26 mouse cellular contexts compared by ENCODE assay signal in the genomic region with DNA sequence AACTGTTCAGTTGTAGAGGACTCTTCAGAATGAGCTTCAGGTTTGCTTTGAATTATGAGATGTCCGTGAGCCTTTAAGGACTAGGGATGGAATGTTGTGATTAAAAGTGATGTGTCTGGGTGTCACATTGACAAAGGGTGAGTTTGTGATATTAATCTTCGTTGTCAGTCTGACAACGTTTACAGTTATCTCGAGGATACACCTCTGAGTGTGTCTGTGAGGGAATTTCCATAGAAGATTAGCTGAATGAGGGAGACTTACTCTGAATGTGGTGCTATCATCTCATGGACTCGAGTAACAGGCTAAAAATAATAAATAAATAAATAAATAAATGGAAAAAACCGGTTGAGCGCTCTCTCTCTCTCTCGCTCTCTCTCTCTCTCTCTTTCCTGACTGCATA.
DNase-seq lines count a peak whose midpoint lies in the region; ATAC-seq lines count a peak whose summit lies in the region.
"Had no signal": no experiment of that assay in that cellular context is flagged by ENCODE, and none has a peak within 500 bp of the region (broad histone marks: within the 10 kb centered on the region; RNA-seq: fewer than 3 reads in every experiment).

No protein-coding gene starts in this region.

- intact Hi-C loops in heart, postnatal 36 days (cut with DNase I) = no loop called here

- H3K27me3 ChIP-seq in heart, embryonic 13.5 days (replicated peaks) = no peaks in the 10 kb centered on the region
- H3K27me3 ChIP-seq in hindbrain, embryonic 15.5 days = no peaks in the 10 kb centered on the region
- no peaks in the 10 kb centered on the region for H3K27me3 ChIP-seq in hindbrain, embryonic 12.5 days
- H3K27me3 ChIP-seq in liver, embryonic 13.5 days = peaks cover 17% of the 10 kb centered on the region
- H3K27me3 ChIP-seq: embryonic facial prominence, embryonic 13.5 days; forebrain, embryonic 15.5 days; intestine, embryonic 15.5 days; midbrain, embryonic 12.5 days; Patski had no signal

- ATAC-seq in heart, embryonic 13.5 days (ENCODE audit: extremely low read depth, insufficient number of reproducible peaks, low FRiP score, low TSS enrichment) = no peak
- ATAC-seq in hindbrain, embryonic 15.5 days (ENCODE audit: low FRiP score, low read depth) = no peak
- no peak for ATAC-seq in hindbrain, embryonic 12.5 days (ENCODE audit: low FRiP score)
- ATAC-seq in liver, embryonic 13.5 days (ENCODE audit: low read depth) = peak; percentile 52; the same call in 1 of the 2 replicates
- ATAC-seq in megakaryocyte progenitor cell, adult 5-6 weeks (replicated peaks; ENCODE audit: poor library complexity) = 0 out of 2 replicates have a peak, but pooled peaks have one; percentile 19
- ATAC-seq: forebrain, embryonic 15.5 days; intestine, embryonic 15.5 days; Patski had no signal

- H3K9ac ChIP-seq in heart, embryonic 13.5 days = no peak overlapping the region
- H3K9ac ChIP-seq in hindbrain, embryonic 15.5 days = no peak overlapping the region
- H3K9ac ChIP-seq in hindbrain, embryonic 12.5 days = no peak overlapping the region
- 0 out of 2 replicates have a peak overlapping the region, but pooled peaks have one; percentile 31 for H3K9ac ChIP-seq in liver, embryonic 13.5 days
- H3K9ac ChIP-seq: embryonic facial prominence, embryonic 13.5 days; forebrain, embryonic 15.5 days; intestine, embryonic 15.5 days; lung, embryonic 14.5 days; midbrain, embryonic 12.5 days had no signal

- H3K4me1 ChIP-seq in heart, embryonic 13.5 days = peaks cover 51% of the 10 kb centered on the region
- H3K4me1 ChIP-seq in hindbrain, embryonic 15.5 days (replicated peaks) = peaks cover 22% of the 10 kb centered on the region
- peaks cover 14% of the 10 kb centered on the region for H3K4me1 ChIP-seq in hindbrain, embryonic 12.5 days
- peaks cover 21% of the 10 kb centered on the region for H3K4me1 ChIP-seq in liver, embryonic 13.5 days (replicated peaks)
- H3K4me1 ChIP-seq: forebrain, embryonic 10.5 days had no signal

- no peak for DNase-seq in heart, postnatal 36 days
- DNase-seq in liver, embryonic 13.5 days = no peak
- DNase-seq in urinary bladder, postnatal 14 days (ENCODE audit: low spot score) = no peak
- DNase-seq: adrenal gland, postnatal 14 days; cerebellum, adult 11-12 months; cerebellum, adult 9-11 months; gastrocnemius, postnatal 25 days; kidney, adult 2 months; kidney, postnatal 4 days; left cerebral cortex, postnatal 4 days; lung, embryonic 14.5 days; lung, postnatal 14 days; thymus, postnatal 4 days had no signal

- peaks cover 5% of the 10 kb centered on the region; the same call in 1 of the 2 replicates for H3K9me3 ChIP-seq in heart, embryonic 13.5 days
- no peaks in the 10 kb centered on the region for H3K9me3 ChIP-seq in hindbrain, embryonic 15.5 days
- H3K9me3 ChIP-seq in hindbrain, embryonic 12.5 days (replicated peaks) = no peaks in the 10 kb centered on the region
- no peaks in the 10 kb centered on the region for H3K9me3 ChIP-seq in liver, embryonic 13.5 days (replicated peaks)
- H3K9me3 ChIP-seq: embryonic facial prominence, embryonic 13.5 days; forebrain, embryonic 10.5 days; forebrain, embryonic 15.5 days; hindbrain, embryonic 10.5 days; intestine, embryonic 15.5 days; midbrain, embryonic 12.5 days had no signal

- no peak overlapping the region for H3K4me3 ChIP-seq in heart, embryonic 13.5 days
- no peak overlapping the region for H3K4me3 ChIP-seq in hindbrain, embryonic 15.5 days
- no peak overlapping the region for H3K4me3 ChIP-seq in hindbrain, embryonic 12.5 days
- H3K4me3 ChIP-seq in liver, embryonic 13.5 days (replicated peaks) = no peak overlapping the region
- H3K4me3 ChIP-seq: embryonic facial prominence, embryonic 13.5 days; forebrain, embryonic 10.5 days; forebrain, embryonic 15.5 days; hindbrain, embryonic 10.5 days; intestine, embryonic 15.5 days; midbrain, embryonic 12.5 days; myocyte had no signal

- no peak overlapping the region for H3K4me2 ChIP-seq in heart, embryonic 13.5 days
- no peak overlapping the region for H3K4me2 ChIP-seq in hindbrain, embryonic 15.5 days
- no peak overlapping the region for H3K4me2 ChIP-seq in hindbrain, embryonic 12.5 days (replicated peaks)
- H3K4me2 ChIP-seq in liver, embryonic 13.5 days = peak overlapping the region; percentile 53
- H3K4me2 ChIP-seq: embryonic facial prominence, embryonic 13.5 days; forebrain, embryonic 15.5 days; intestine, embryonic 15.5 days; lung, embryonic 14.5 days; midbrain, embryonic 12.5 days had no signal

- 0 out of 2 replicates have a peak, but pooled peaks cover 3% of the 10 kb centered on the region for H3K36me3 ChIP-seq in heart, embryonic 13.5 days
- H3K36me3 ChIP-seq in hindbrain, embryonic 15.5 days = no peaks in the 10 kb centered on the region
- no peaks in the 10 kb centered on the region for H3K36me3 ChIP-seq in hindbrain, embryonic 12.5 days
- H3K36me3 ChIP-seq in liver, embryonic 13.5 days = no peaks in the 10 kb centered on the region
- H3K36me3 ChIP-seq: embryonic facial prominence, embryonic 13.5 days; forebrain, embryonic 10.5 days; forebrain, embryonic 15.5 days; hindbrain, embryonic 10.5 days; intestine, embryonic 15.5 days; midbrain, embryonic 12.5 days had no signal

- 38% methylated on average over 8 of the region's 8 CpGs for WGBS in heart, embryonic 13.5 days
- 75% methylated on average over 8 of the region's 8 CpGs for WGBS in hindbrain, embryonic 15.5 days
- WGBS in hindbrain, embryonic 12.5 days = 79% methylated on average over 8 of the region's 8 CpGs
- 36% methylated on average over 8 of the region's 8 CpGs for WGBS in liver, embryonic 13.5 days (ENCODE audit: insufficient replicate concordance)

- H3K27ac ChIP-seq in heart, embryonic 13.5 days (replicated peaks) = peak overlapping the region; percentile 64
- 0 out of 2 replicates have a peak overlapping the region, but pooled peaks have one; percentile 31 for H3K27ac ChIP-seq in hindbrain, embryonic 15.5 days (replicated peaks)
- no peak overlapping the region for H3K27ac ChIP-seq in hindbrain, embryonic 12.5 days
- peak overlapping the region; percentile 78 for H3K27ac ChIP-seq in liver, embryonic 13.5 days
- H3K27ac ChIP-seq: embryonic facial prominence, embryonic 13.5 days; forebrain, embryonic 10.5 days; hindbrain, embryonic 10.5 days; hindbrain, postnatal 0 days; midbrain, embryonic 12.5 days had no signal

Comparison
In these comparisons a context has a peak if more than half of its experiments do, and no peak if none do; other contexts are left out.
1. ATAC-seq: peak in liver, embryonic 13.5 days (single experiment) and megakaryocyte progenitor cell, adult 5-6 weeks (single experiment); none in heart, embryonic 13.5 days (single experiment), hindbrain, embryonic 15.5 days (single experiment) and hindbrain, embryonic 12.5 days (single experiment).